22 mouse cellular contexts compared by ENCODE assay signal in the genomic region with DNA sequence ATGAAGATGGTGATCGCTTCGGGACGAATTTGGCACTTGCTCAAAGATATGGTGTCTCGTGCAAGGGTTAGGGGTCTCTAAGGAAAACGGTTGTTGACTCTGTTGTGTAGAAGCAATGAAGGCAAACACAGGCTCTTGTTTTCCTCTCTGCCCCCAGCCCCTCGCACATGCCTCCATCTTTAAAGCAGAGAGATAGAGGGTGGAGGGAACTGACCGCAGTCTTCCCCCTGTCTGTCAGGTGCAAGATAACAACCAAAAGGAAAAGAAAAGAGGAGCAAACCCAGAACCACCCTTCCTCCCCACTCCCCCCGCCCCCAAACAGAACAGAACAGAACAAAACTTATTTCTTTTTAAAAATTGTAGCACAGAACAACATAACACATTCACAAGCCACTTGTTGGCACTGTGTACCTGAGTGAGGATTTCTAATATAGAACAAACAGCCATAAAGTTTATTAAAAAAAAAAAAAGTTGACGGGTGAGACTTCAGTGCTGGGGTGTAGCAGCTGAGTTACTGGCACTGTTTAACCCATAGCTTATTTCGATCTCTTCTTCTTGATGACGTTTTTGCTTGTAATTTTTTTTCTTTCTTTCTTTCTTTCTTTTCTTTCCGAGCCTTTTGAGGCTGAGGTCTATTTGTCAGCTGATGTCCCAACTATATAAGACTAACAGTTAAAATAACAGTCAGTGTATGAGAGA.
DNase-seq lines count a peak whose midpoint lies in the region; ATAC-seq lines count a peak whose summit lies in the region.
"Had no signal": no experiment of that assay in that cellular context is flagged by ENCODE, and none has a peak within 500 bp of the region (broad histone marks: within the 10 kb centered on the region; RNA-seq: fewer than 3 reads in every experiment).

No protein-coding gene starts in this region.

- H3K9ac ChIP-seq in liver, embryonic 15.5 days = no peak overlapping the region
- H3K9ac ChIP-seq: forebrain, embryonic 13.5 days; heart, embryonic 12.5 days; hindbrain, embryonic 13.5 days; limb, embryonic 15.5 days had no signal

- H3K27me3 ChIP-seq in liver, embryonic 15.5 days = no peaks in the 10 kb centered on the region
- H3K27me3 ChIP-seq: forebrain, embryonic 13.5 days; heart, embryonic 12.5 days; hindbrain, embryonic 13.5 days had no signal

- peak; percentile 74 for ATAC-seq in erythroid progenitor cell, adult 5-6 weeks (replicated peaks; ENCODE audit: low FRiP score, poor library complexity, severe bottlenecking)
- ATAC-seq in liver, embryonic 15.5 days (ENCODE audit: insufficient read depth) = peak; percentile 56
- ATAC-seq: forebrain, embryonic 13.5 days; inflammation-experienced regulatory T-cells, adult 6 months had no signal

- H3K9me3 ChIP-seq in liver, embryonic 15.5 days (replicated peaks) = no peaks in the 10 kb centered on the region
- H3K9me3 ChIP-seq: forebrain, embryonic 13.5 days; heart, embryonic 12.5 days; hindbrain, embryonic 13.5 days; limb, embryonic 15.5 days; midbrain, embryonic 10.5 days had no signal

- 0 out of 2 replicates have a peak, but pooled peaks cover 5% of the 10 kb centered on the region for H3K4me1 ChIP-seq in liver, embryonic 15.5 days (replicated peaks)
- H3K4me1 ChIP-seq: forebrain, embryonic 13.5 days; hindbrain, embryonic 13.5 days; limb, embryonic 15.5 days; midbrain, embryonic 10.5 days had no signal

- peak overlapping the region; percentile 48 for H3K4me3 ChIP-seq in liver, embryonic 15.5 days (replicated peaks)
- H3K4me3 ChIP-seq: forebrain, embryonic 13.5 days; gastrocnemius, adult 2 months; heart, embryonic 12.5 days; hindbrain, embryonic 13.5 days; left cerebral cortex, adult 2 months; limb, embryonic 15.5 days; midbrain, embryonic 10.5 days had no signal

- WGBS in liver, embryonic 15.5 days (ENCODE audit: insufficient replicate concordance) = 35% methylated on average over 12 of the region's 12 CpGs

- peak; percentile 31 for DNase-seq in c-Kit-positive CD71-positive TER-119-positive erythroid progenitor cells, embryonic 14.5 days (ENCODE audit: low spot score)
- DNase-seq in gastrocnemius, adult 18-20 months (ENCODE audit: low spot score) = no peak
- no peak for DNase-seq in gastrocnemius, postnatal 10 days
- no peak for DNase-seq in left cerebral cortex, adult 9 months (ENCODE audit: low spot score in 2 of 2)
- DNase-seq in layer of hippocampus, adult 9-11 months = no peak
- DNase-seq: adrenal gland, postnatal 14 days; cerebellum, postnatal 10 days; gastrocnemius, adult 2 months; heart, postnatal 10 days; kidney, adult 18-20 months; left cerebral cortex, postnatal 4 days; lung, postnatal 4 days had no signal

- H3K36me3 ChIP-seq in liver, embryonic 15.5 days (replicated peaks) = no peaks in the 10 kb centered on the region

- no peak overlapping the region for H3K27ac ChIP-seq in liver, embryonic 15.5 days (replicated peaks)
- H3K27ac ChIP-seq: forebrain, embryonic 13.5 days; gastrocnemius, adult 2 months; hindbrain, embryonic 13.5 days; left cerebral cortex, adult 2 months; limb, embryonic 15.5 days; midbrain, embryonic 10.5 days; stomach, postnatal 0 days had no signal

- peak overlapping the region; percentile 61 for H3K4me2 ChIP-seq in liver, embryonic 15.5 days
- H3K4me2 ChIP-seq: forebrain, embryonic 13.5 days; heart, embryonic 12.5 days; hindbrain, embryonic 13.5 days; limb, embryonic 15.5 days had no signal
